9 mouse cellular contexts compared by ENCODE assay signal in the genomic region with DNA sequence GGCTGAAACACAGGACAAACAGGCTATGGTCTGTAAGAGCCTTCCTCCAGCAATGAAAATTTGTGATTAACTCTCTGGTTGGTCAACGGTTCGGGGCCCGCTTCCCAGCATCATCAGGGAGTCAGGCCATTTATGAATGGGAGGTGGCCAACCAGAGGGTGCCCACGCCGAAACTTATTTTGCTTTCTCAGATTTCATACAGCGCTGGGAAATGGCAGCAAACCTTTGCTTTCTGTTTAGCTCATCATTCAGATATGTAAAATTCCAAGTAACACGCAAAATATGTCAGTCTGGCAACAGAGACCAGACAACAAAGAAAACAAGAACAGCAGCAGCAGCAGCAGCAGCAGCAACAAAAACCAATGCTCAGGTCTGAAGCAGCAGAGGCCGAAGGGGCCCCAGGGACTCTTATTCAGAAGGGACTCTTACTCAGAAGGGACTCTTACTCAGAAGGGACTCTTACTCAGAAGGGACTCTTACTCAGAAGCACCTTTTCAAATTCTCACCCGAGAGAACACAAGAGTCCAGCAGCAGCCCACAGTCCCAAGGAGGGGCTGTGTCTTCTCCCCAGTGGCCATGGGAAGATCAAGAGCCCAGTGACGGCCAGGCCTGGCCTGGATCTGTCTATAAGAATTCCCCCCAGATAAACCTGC.
DNase-seq lines count a peak whose midpoint lies in the region; ATAC-seq and TF ChIP-seq lines count a peak whose summit lies in the region.
"Had no signal": no experiment of that assay in that cellular context is flagged by ENCODE, and none has a peak within 500 bp of the region (broad histone marks: within the 10 kb centered on the region; RNA-seq: fewer than 3 reads in every experiment).

No protein-coding gene starts in this region.

- no peak for TF ChIP-seq POLR2A in heart, adult 2 months (IDR thresholded peaks at IDR 0.05; ENCODE audit: insufficient read depth, low read depth, low read length)

- DNase-seq in heart, adult 2 months: no peak
- no peak for DNase-seq in heart, postnatal 36 days
- no peak for DNase-seq in midbrain, embryonic 11.5 days (ENCODE audit: low spot score, missing footprints)
- DNase-seq in midbrain, embryonic 14.5 days: no peak
- peak; percentile 28 for DNase-seq in embryo, embryonic 9.5 days (ENCODE audit: extremely low spot score)
- DNase-seq in retina, embryonic 14.5 days (ENCODE audit: low spot score): peak; percentile 58
- DNase-seq in left cerebral cortex, postnatal 4 days: no peak
- no peak for DNase-seq in right cerebral cortex, postnatal 14 days
- DNase-seq: spleen, adult 18-20 months had no signal

- H3K36me3 ChIP-seq in heart, adult 2 months (ENCODE audit: control insufficient read depth, insufficient read depth, low read length): no peaks in the 10 kb centered on the region
- no peaks in the 10 kb centered on the region for H3K36me3 ChIP-seq in midbrain, embryonic 11.5 days (ENCODE audit: control insufficient read depth, insufficient read depth, low read length)
- no peaks in the 10 kb centered on the region for H3K36me3 ChIP-seq in midbrain, embryonic 14.5 days (ENCODE audit: control insufficient read depth, insufficient read depth, low read length)

- H3K4me1 ChIP-seq in heart, adult 2 months (ENCODE audit: control insufficient read depth, insufficient read depth, low read length): no peaks in the 10 kb centered on the region; the same call in 1 of the 2 replicates
- peaks cover 10% of the 10 kb centered on the region for H3K4me1 ChIP-seq in midbrain, embryonic 11.5 days (ENCODE audit: control insufficient read depth, insufficient read depth, low read length)
- peaks cover 13% of the 10 kb centered on the region for H3K4me1 ChIP-seq in midbrain, embryonic 14.5 days (ENCODE audit: control insufficient read depth, insufficient read depth, low read length)

- no peak for TF ChIP-seq EP300 in heart, adult 2 months (IDR thresholded peaks at IDR 0.05; ENCODE audit: insufficient read depth, low read depth, low read length)

- no peaks in the 10 kb centered on the region for H3K9me3 ChIP-seq in midbrain, embryonic 11.5 days (ENCODE audit: control insufficient read depth, low read length)
- no peaks in the 10 kb centered on the region for H3K9me3 ChIP-seq in midbrain, embryonic 14.5 days (ENCODE audit: control insufficient read depth, low read length)

- no peak overlapping the region for H3K9ac ChIP-seq in heart, adult 2 months (ENCODE audit: low read depth, low read length)
- no peak overlapping the region for H3K9ac ChIP-seq in midbrain, embryonic 11.5 days (ENCODE audit: low read length)
- H3K9ac ChIP-seq in midbrain, embryonic 14.5 days (replicated peaks; ENCODE audit: low read length): no peak overlapping the region

- intact Hi-C loops in heart, adult 2 months (cut with DNase I): no loop called here
- intact Hi-C loops in heart, postnatal 36 days (cut with DNase I): no loop called here
- intact Hi-C loops in left cerebral cortex, postnatal 4 days (cut with DNase I): no loop called here

- no peak overlapping the region for H3K4me3 ChIP-seq in heart, adult 2 months
- H3K4me3 ChIP-seq in midbrain, embryonic 11.5 days (ENCODE audit: low read depth, low read length): no peak overlapping the region
- no peak overlapping the region for H3K4me3 ChIP-seq in midbrain, embryonic 14.5 days (replicated peaks; ENCODE audit: low read depth, low read length)

- peak; percentile 46; the same call in 1 of the 2 replicates for ATAC-seq in midbrain, embryonic 11.5 days (ENCODE audit: low FRiP score)
- no peak for ATAC-seq in midbrain, embryonic 14.5 days (ENCODE audit: low FRiP score, low TSS enrichment)

- no peaks in the 10 kb centered on the region for H3K27me3 ChIP-seq in heart, adult 2 months (ENCODE audit: control insufficient read depth, insufficient read depth, low read length)
- no peaks in the 10 kb centered on the region for H3K27me3 ChIP-seq in midbrain, embryonic 11.5 days (ENCODE audit: control insufficient read depth, insufficient read depth, low read length)
- no peaks in the 10 kb centered on the region for H3K27me3 ChIP-seq in midbrain, embryonic 14.5 days (ENCODE audit: control insufficient read depth, insufficient read depth, low read length)

- no peak overlapping the region for H3K4me2 ChIP-seq in midbrain, embryonic 11.5 days
- H3K4me2 ChIP-seq in midbrain, embryonic 14.5 days (ENCODE audit: low read length): no peak overlapping the region

- H3K79me2 ChIP-seq in heart, adult 2 months (replicated peaks; ENCODE audit: control insufficient read depth, insufficient read depth, low read length): no peaks in the 10 kb centered on the region

- WGBS in heart, adult 2 months: 67% methylated on average over 10 of the region's 10 CpGs
- 63% methylated on average over 10 of the region's 10 CpGs for WGBS in midbrain, embryonic 11.5 days
- 61% methylated on average over 10 of the region's 10 CpGs for WGBS in midbrain, embryonic 14.5 days

- H3K27ac ChIP-seq in heart, adult 2 months: peak overlapping the region; percentile 47
- H3K27ac ChIP-seq in midbrain, embryonic 11.5 days (ENCODE audit: low read depth, low read length): no peak overlapping the region
- H3K27ac ChIP-seq in midbrain, embryonic 14.5 days (replicated peaks; ENCODE audit: low read depth, low read length): no peak overlapping the region

- TF ChIP-seq CTCF in heart, adult 2 months (IDR thresholded peaks at IDR 0.05): no peak

Comparison
In these comparisons a context has a peak if more than half of its experiments do, and no peak if none do; other contexts are left out.
1. DNase-seq: peak in embryo, embryonic 9.5 days (single experiment) and retina, embryonic 14.5 days (single experiment); none in heart, adult 2 months (0 of 2), heart, postnatal 36 days (0 of 2), midbrain, embryonic 11.5 days (single experiment), midbrain, embryonic 14.5 days (single experiment), left cerebral cortex, postnatal 4 days (single experiment) and right cerebral cortex, postnatal 14 days (single experiment).